Mouse (Mus musculus) Muller cell, postnatal 12 days (primary cell): ENCODE data around the gene Myoz2.

Source experiments
- DNase-seq: peaks from one replicate; pipeline ENCODE4 v3.0.0-alpha.2; 2015; ENCODE audit errors: inconsistent ontology term

Gene Myoz2

GRCm38 (mm10) chr3:123034752-123035151 is at the start of gene Myoz2:
Gene Myoz2 (minus strand): TSS chr3:123035015.
- DNase-seq, result no peak

GRCm38 (mm10) chr3:123081665-123082064 is 46.9 kb upstream of the Myoz2 start:
- no peak for DNase-seq

- DNase-seq, result no peak
Measured at GRCm38 (mm10) chr3:123080943-123081342, 46.1 kb upstream of the Myoz2 start.

GRCm38 (mm10) chr3:123080017-123080725 is 45.4 kb upstream of the Myoz2 start:
- DNase-seq, result no peak

- DNase-seq, result no peak
Measured at GRCm38 (mm10) chr3:123075759-123076158, 40.9 kb upstream of the Myoz2 start.

- DNase-seq, result no peak
Measured at GRCm38 (mm10) chr3:123075034-123075433, 40.2 kb upstream of the Myoz2 start.

GRCm38 (mm10) chr3:123073351-123073750 is 38.5 kb upstream of the Myoz2 start:
- DNase-seq, result no peak

- DNase-seq, result no peak
Measured at GRCm38 (mm10) chr3:123072472-123072871, 37.7 kb upstream of the Myoz2 start.

- no peak for DNase-seq
Measured at GRCm38 (mm10) chr3:123070996-123071395, 36.2 kb upstream of the Myoz2 start.

- no peak for DNase-seq
Measured at GRCm38 (mm10) chr3:123066836-123067235, 32.0 kb upstream of the Myoz2 start.

- no peak for DNase-seq
Measured at GRCm38 (mm10) chr3:123065466-123065865, 30.7 kb upstream of the Myoz2 start.

- DNase-seq, result no peak
Measured at GRCm38 (mm10) chr3:123064186-123064585, 29.4 kb upstream of the Myoz2 start.

GRCm38 (mm10) chr3:123061931-123062330 is 27.1 kb upstream of the Myoz2 start:
- DNase-seq, result no peak

- DNase-seq, result no peak
Measured at GRCm38 (mm10) chr3:123058832-123059231, 24.0 kb upstream of the Myoz2 start.

GRCm38 (mm10) chr3:123054178-123054577 is 19.4 kb upstream of the Myoz2 start:
- peak; percentile 49 for DNase-seq

GRCm38 (mm10) chr3:123053192-123053938 is 18.6 kb upstream of the Myoz2 start:
- DNase-seq, result peak; percentile 51

- no peak for DNase-seq
Measured at GRCm38 (mm10) chr3:123042308-123042707, 7.5 kb upstream of the Myoz2 start.

GRCm38 (mm10) chr3:123033804-123034203 is 1.0 kb downstream of the Myoz2 start:
- DNase-seq, result no peak

- DNase-seq, result no peak
Measured at GRCm38 (mm10) chr3:123025634-123026033, 9.2 kb downstream of the Myoz2 start.

- no peak for DNase-seq
Measured at GRCm38 (mm10) chr3:123024496-123025234, 10.2 kb downstream of the Myoz2 start.

GRCm38 (mm10) chr3:123018792-123019191 is 16.0 kb downstream of the Myoz2 start:
- DNase-seq, result peak; percentile 61

- DNase-seq, result no peak
Measured at GRCm38 (mm10) chr3:123013476-123013875, 21.3 kb downstream of the Myoz2 start.
